Mouse (Mus musculus) stomach, postnatal 0 days (tissue): ENCODE data around the gene Car12. TPM values are rescaled to one million over a fixed set of nuclear protein-coding genes. Genes with fewer than 3 reads are reported as not detected.

Experiments
- ATAC-seq: fragments of 200-750 bp; cut with Nextera tagmentation; 2 replicates; pipeline ENCODE4 v1.8.0; 2017; ENCODE audit not compliant: low FRiP score, low TSS enrichment
- DNase-seq: peaks from one replicate; pipeline ENCODE4 v3.0.0-alpha.2; 2016; ENCODE audit warnings: low spot score
- H3K27ac ChIP-seq: fragments of 300-500 bp; sonication (generic); replicated peaks from 2 replicates; pipeline ENCODE4 v1.5.1; 2014; ENCODE audit warnings: mild to moderate bottlenecking, control low read depth
- H3K27me3 ChIP-seq: fragments of 300-500 bp; sonication (generic); 2 replicates; pipeline ENCODE4 v1.6.1; 2014; ENCODE audit warnings: low read length; ENCODE audit not compliant: control insufficient read depth, insufficient read depth
- H3K36me3 ChIP-seq: fragments of 300-500 bp; sonication (generic); 2 replicates; pipeline ENCODE4 v1.6.1; 2014; ENCODE audit warnings: low read length, mixed read lengths; ENCODE audit not compliant: control insufficient read depth, insufficient read depth
- H3K4me1 ChIP-seq: fragments of 300-500 bp; sonication (generic); replicated peaks from 2 replicates; pipeline ENCODE4 v1.6.1; 2014; ENCODE audit warnings: antibody characterized with exemption; ENCODE audit not compliant: control insufficient read depth, insufficient read depth
- H3K4me2 ChIP-seq: fragments of 300-500 bp; sonication (generic); replicated peaks from 2 replicates; pipeline ENCODE4 v1.6.1; 2014; ENCODE audit warnings: low read depth, mild to moderate bottlenecking, control low read depth, moderate library complexity
- H3K4me3 ChIP-seq: fragments of 300-500 bp; sonication (generic); 2 replicates; pipeline ENCODE4 v1.5.1; 2014; ENCODE audit warnings: low read depth, low read length, control low read depth
- H3K9ac ChIP-seq: fragments of 300-500 bp; sonication (generic); 2 replicates; pipeline ENCODE4 v1.6.1; 2014; ENCODE audit warnings: mild to moderate bottlenecking, low read length, control low read depth, mixed read lengths
- H3K9me3 ChIP-seq: fragments of 300-500 bp; sonication (generic); 2 replicates; pipeline ENCODE4 v1.6.1; 2016; ENCODE audit warnings: low read length; ENCODE audit not compliant: control insufficient read depth
- CTCF ChIP-seq: IDR thresholded peaks from 2 replicates; pipeline ENCODE4 v1.5.1; 2016; ENCODE audit warnings: antibody characterized with exemption, low read depth, mild to moderate bottlenecking, moderate library complexity
- EP300 ChIP-seq: optimal IDR thresholded peaks from 2 replicates; pipeline ENCODE3; 2016; ENCODE audit warnings: antibody characterized with exemption
- WGBS: fragments of 180-500 bp; shearing (Covaris S2); extraction: QIAGEN DNeasy Blood & Tissue Kit; methylation state at CpG from one replicate; pipeline ENCODE4 v1.1.7; 2014; 5-methylcytosine and 5-hydroxymethylcytosine counted together
- polyA plus RNA-seq: library from polyadenylated mRNA; unstranded; fragments of >200 nt; fragmentation: Nextera tagmentation; extraction: Ambion mirVana; gene quantifications from 2 replicates; pipeline ENCODE4 v1.2.1, GENCODE M21; 2015

The Car12 gene
- polyA plus RNA-seq, 1 experiment from 2014 or later, result 11.3 TPM

- no peak for DNase-seq
- Histone ChIP-seq H3K27ac (no peak overlapping the region), H3K4me2 (no peak overlapping the region), H3K27me3 (no peaks in the 10 kb centered on the region), H3K9ac (no peak overlapping the region), H3K4me3 (no peak overlapping the region), H3K9me3 (no peaks in the 10 kb centered on the region), H3K36me3 (no peaks in the 10 kb centered on the region), H3K4me1 (no peaks in the 10 kb centered on the region; the same call in 1 of the 2 replicates)
- TF ChIP-seq CTCF, result no peak
- no peak for TF ChIP-seq EP300
- no peak for ATAC-seq
- 61% methylated on average over 3 of the region's 3 CpGs for WGBS
Observed at GRCm38 (mm10) chr9:66736016-66736415, 22.5 kb downstream of the Car12 start.

GRCm38 (mm10) chr9:66736551-66736950 is 23.1 kb downstream of the Car12 start:
- TF ChIP-seq EP300 (no peak), CTCF (no peak)
- Histone ChIP-seq H3K27me3 (no peaks in the 10 kb centered on the region), H3K4me1 (no peaks in the 10 kb centered on the region; the same call in 1 of the 2 replicates), H3K27ac (no peak overlapping the region), H3K36me3 (no peaks in the 10 kb centered on the region), H3K4me3 (no peak overlapping the region), H3K9ac (no peak overlapping the region), H3K9me3 (no peaks in the 10 kb centered on the region), H3K4me2 (no peak overlapping the region)
- no peak for ATAC-seq
- DNase-seq, result no peak
- WGBS, result 72% methylated on average over 2 of the region's 2 CpGs

- WGBS, result 73% methylated on average over 7 of the region's 7 CpGs
- no peaks in the 10 kb centered on the region for H3K27me3 ChIP-seq
- H3K9me3 ChIP-seq, result no peaks in the 10 kb centered on the region
- no peak overlapping the region for H3K27ac ChIP-seq
- H3K4me3 ChIP-seq, result no peak overlapping the region
- ATAC-seq (no peak), DNase-seq (no peak)
- H3K4me1 ChIP-seq, result no peaks in the 10 kb centered on the region; the same call in 1 of the 2 replicates
- no peak overlapping the region for H3K4me2 ChIP-seq
- TF ChIP-seq CTCF (no peak), EP300 (no peak)
- no peak overlapping the region for H3K9ac ChIP-seq
- no peaks in the 10 kb centered on the region for H3K36me3 ChIP-seq
Observed at GRCm38 (mm10) chr9:66739516-66739915, 26.0 kb downstream of the Car12 start.

- Histone ChIP-seq H3K27ac (no peak overlapping the region), H3K4me3 (no peak overlapping the region), H3K36me3 (no peaks in the 10 kb centered on the region), H3K9ac (no peak overlapping the region), H3K4me2 (no peak overlapping the region), H3K4me1 (no peaks in the 10 kb centered on the region), H3K9me3 (no peaks in the 10 kb centered on the region), H3K27me3 (no peaks in the 10 kb centered on the region)
- no peak for DNase-seq
- no peak for ATAC-seq
- 65% methylated on average over 2 of the region's 2 CpGs for WGBS
- TF ChIP-seq EP300 (no peak), CTCF (no peak)
Observed at GRCm38 (mm10) chr9:66744531-66744930, 31.0 kb downstream of the Car12 start.

GRCm38 (mm10) chr9:66748390-66748789 is 34.9 kb downstream of the Car12 start:
- no peak overlapping the region for H3K27ac ChIP-seq
- H3K9ac ChIP-seq, result no peak overlapping the region
- 84% methylated on average over 15 of the region's 15 CpGs for WGBS
- ATAC-seq (no peak), DNase-seq (no peak)
- no peak for TF ChIP-seq CTCF
- no peak for TF ChIP-seq EP300
- no peak overlapping the region for H3K4me3 ChIP-seq
- no peaks in the 10 kb centered on the region for H3K4me1 ChIP-seq
- H3K36me3 ChIP-seq, result no peaks in the 10 kb centered on the region
- H3K4me2 ChIP-seq, result no peak overlapping the region
- H3K27me3 ChIP-seq, result no peaks in the 10 kb centered on the region
- no peaks in the 10 kb centered on the region for H3K9me3 ChIP-seq

- no peak overlapping the region for H3K4me3 ChIP-seq
- H3K36me3 ChIP-seq, result no peaks in the 10 kb centered on the region
- no peaks in the 10 kb centered on the region for H3K27me3 ChIP-seq
- DNase-seq (no peak), ATAC-seq (no peak)
- no peaks in the 10 kb centered on the region for H3K9me3 ChIP-seq
- TF ChIP-seq EP300 (no peak), CTCF (no peak)
- H3K27ac ChIP-seq, result no peak overlapping the region
- no peaks in the 10 kb centered on the region for H3K4me1 ChIP-seq
- H3K9ac ChIP-seq, result no peak overlapping the region
- H3K4me2 ChIP-seq, result no peak overlapping the region
- WGBS, result 67% methylated on average over 6 of the region's 6 CpGs
Observed at GRCm38 (mm10) chr9:66752849-66753248, 39.4 kb downstream of the Car12 start.
